ENCODE assay signal across 9 mouse cellular contexts in the genomic region with DNA sequence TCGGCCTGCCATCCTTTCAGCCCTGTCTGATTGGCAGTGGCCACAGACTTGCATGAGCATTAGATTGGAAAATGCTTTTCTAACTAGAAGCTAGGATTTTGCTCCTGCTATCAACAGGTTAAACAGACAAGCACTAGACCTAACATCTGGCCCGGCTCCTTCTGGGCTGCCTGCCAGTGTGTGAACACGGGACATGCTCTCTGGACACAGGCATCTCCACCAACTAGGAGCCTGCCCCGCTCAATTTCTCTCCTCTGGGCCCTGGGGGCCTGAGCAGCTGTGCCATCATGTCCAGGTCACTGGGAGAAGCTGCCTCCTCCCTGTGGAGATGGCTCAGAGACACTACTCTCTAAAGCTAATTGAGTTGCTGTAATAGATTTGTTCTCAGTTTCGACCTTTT.
DNase-seq lines count a peak whose midpoint lies in the region; ATAC-seq and TF ChIP-seq lines count a peak whose summit lies in the region.
"Had no signal": no experiment of that assay in that cellular context is flagged by ENCODE, and none has a peak within 500 bp of the region (broad histone marks: within the 10 kb centered on the region; RNA-seq: fewer than 3 reads in every experiment).

No protein-coding gene starts in this region.

- H3K36me3 ChIP-seq in liver, adult 2 months (ENCODE audit: control insufficient read depth, insufficient read depth, low read length), result no peaks in the 10 kb centered on the region
- H3K36me3 ChIP-seq in liver, postnatal 0 days (replicated peaks; ENCODE audit: insufficient read depth, low read length), result no peaks in the 10 kb centered on the region
- no peaks in the 10 kb centered on the region for H3K36me3 ChIP-seq in heart, embryonic 12.5 days
- H3K36me3 ChIP-seq in limb, embryonic 14.5 days (ENCODE audit: control insufficient read depth, insufficient read depth, low read length), result no peaks in the 10 kb centered on the region
- no peaks in the 10 kb centered on the region for H3K36me3 ChIP-seq in forebrain, embryonic 13.5 days (ENCODE audit: poor library complexity, severe bottlenecking)
- H3K36me3 ChIP-seq: hindbrain, embryonic 13.5 days had no signal

- H3K27me3 ChIP-seq in liver, adult 2 months (ENCODE audit: control insufficient read depth, insufficient read depth, low read length), result no peaks in the 10 kb centered on the region
- H3K27me3 ChIP-seq in liver, postnatal 0 days (ENCODE audit: insufficient read depth, low read length), result no peaks in the 10 kb centered on the region
- no peaks in the 10 kb centered on the region for H3K27me3 ChIP-seq in heart, embryonic 12.5 days (replicated peaks)
- no peaks in the 10 kb centered on the region for H3K27me3 ChIP-seq in limb, embryonic 14.5 days (ENCODE audit: control insufficient read depth, insufficient read depth, low read length)
- H3K27me3 ChIP-seq in forebrain, embryonic 13.5 days, result no peaks in the 10 kb centered on the region
- H3K27me3 ChIP-seq: hindbrain, embryonic 13.5 days had no signal

- no peak for TF ChIP-seq EP300 in liver, postnatal 0 days (IDR thresholded peaks at IDR 0.05; ENCODE audit: low read depth)

- TF ChIP-seq CTCF in liver, adult 2 months (IDR thresholded peaks at IDR 0.05; ENCODE audit: low read depth, low read length), result no peak
- TF ChIP-seq CTCF in liver, postnatal 0 days (IDR thresholded peaks at IDR 0.05; ENCODE audit: low read depth), result no peak

- TF ChIP-seq POLR2A in liver, adult 2 months (IDR thresholded peaks at IDR 0.05; ENCODE audit: extremely low read depth, insufficient read depth, low read length), result no peak
- no peak for TF ChIP-seq POLR2A in limb, embryonic 14.5 days (IDR thresholded peaks at IDR 0.05; ENCODE audit: borderline replicate concordance, extremely low read depth, insufficient read depth, insufficient read length)

- ATAC-seq in liver, postnatal 0 days, result no peak
- peak; percentile 82 for ATAC-seq in heart, embryonic 12.5 days (ENCODE audit: insufficient number of reproducible peaks, low FRiP score)
- ATAC-seq in limb, embryonic 14.5 days (ENCODE audit: low FRiP score, low read depth), result peak; percentile 72; the same call in 1 of the 2 replicates
- no peak for ATAC-seq in forebrain, embryonic 13.5 days

- H3K27ac ChIP-seq in liver, adult 2 months (replicated peaks; ENCODE audit: insufficient read depth, low read depth, low read length), result no peak overlapping the region
- H3K27ac ChIP-seq in liver, postnatal 0 days (ENCODE audit: low read depth), result no peak overlapping the region
- no peak overlapping the region for H3K27ac ChIP-seq in heart, embryonic 12.5 days (ENCODE audit: poor library complexity, severe bottlenecking)
- no peak overlapping the region for H3K27ac ChIP-seq in limb, embryonic 14.5 days (replicated peaks; ENCODE audit: low read depth, low read length)
- no peak overlapping the region for H3K27ac ChIP-seq in forebrain, embryonic 13.5 days
- H3K27ac ChIP-seq: hindbrain, embryonic 13.5 days had no signal

- peak; percentile 56 for DNase-seq in liver, adult 2 months (ENCODE audit: extremely low read depth, low read depth, low spot score)
- no peak for DNase-seq in liver, postnatal 0 days
- peak; percentile 49 to 71 for DNase-seq in adrenal gland, postnatal 36 days
- peak; percentile 61 for DNase-seq in limb, embryonic 14.5 days (ENCODE audit: low spot score)
- DNase-seq in urinary bladder, adult 18-20 months (ENCODE audit: low spot score in 2 of 2), result no peak
- DNase-seq: right cerebral cortex, postnatal 25 days had no signal

- no peaks in the 10 kb centered on the region for H3K79me2 ChIP-seq in liver, adult 2 months (ENCODE audit: control insufficient read depth, insufficient read depth, low read length)

- no peaks in the 10 kb centered on the region for H3K9me3 ChIP-seq in liver, postnatal 0 days (ENCODE audit: low read length)
- H3K9me3 ChIP-seq in heart, embryonic 12.5 days (replicated peaks), result no peaks in the 10 kb centered on the region
- no peaks in the 10 kb centered on the region for H3K9me3 ChIP-seq in limb, embryonic 14.5 days (ENCODE audit: control insufficient read depth, low read length)
- no peaks in the 10 kb centered on the region for H3K9me3 ChIP-seq in forebrain, embryonic 13.5 days (replicated peaks)
- H3K9me3 ChIP-seq: hindbrain, embryonic 13.5 days had no signal

- WGBS in liver, adult 2 months, result 43% methylated on average over 5 of the region's 5 CpGs
- 67% methylated on average over 5 of the region's 5 CpGs for WGBS in liver, postnatal 0 days (ENCODE audit: insufficient replicate concordance)
- 39% methylated on average over 5 of the region's 5 CpGs for WGBS in heart, embryonic 12.5 days
- 43% methylated on average over 5 of the region's 5 CpGs for WGBS in limb, embryonic 14.5 days
- 78% methylated on average over 5 of the region's 5 CpGs for WGBS in forebrain, embryonic 13.5 days

- H3K4me3 ChIP-seq in liver, adult 2 months (ENCODE audit: insufficient read depth, low read depth, low read length), result no peak overlapping the region
- H3K4me3 ChIP-seq in liver, postnatal 0 days (ENCODE audit: low read depth, low read length), result no peak overlapping the region
- H3K4me3 ChIP-seq in heart, embryonic 12.5 days, result no peak overlapping the region
- H3K4me3 ChIP-seq in limb, embryonic 14.5 days (replicated peaks; ENCODE audit: low read length), result no peak overlapping the region
- no peak overlapping the region for H3K4me3 ChIP-seq in forebrain, embryonic 13.5 days
- H3K4me3 ChIP-seq: hindbrain, embryonic 13.5 days had no signal

- H3K9ac ChIP-seq in liver, adult 2 months (ENCODE audit: low read depth, low read length), result no peak overlapping the region
- no peak overlapping the region for H3K9ac ChIP-seq in liver, postnatal 0 days (replicated peaks)
- H3K9ac ChIP-seq in heart, embryonic 12.5 days, result no peak overlapping the region
- H3K9ac ChIP-seq in limb, embryonic 14.5 days (ENCODE audit: low read depth, low read length, severe bottlenecking), result no peak overlapping the region
- H3K9ac ChIP-seq in forebrain, embryonic 13.5 days, result no peak overlapping the region
- H3K9ac ChIP-seq: hindbrain, embryonic 13.5 days had no signal

- no peaks in the 10 kb centered on the region; the same call in 1 of the 2 replicates for H3K4me1 ChIP-seq in liver, adult 2 months (ENCODE audit: control insufficient read depth, insufficient read depth, low read length)
- H3K4me1 ChIP-seq in liver, postnatal 0 days (ENCODE audit: insufficient read depth), result peaks cover under 1% of the 10 kb centered on the region
- H3K4me1 ChIP-seq in heart, embryonic 12.5 days (replicated peaks), result peaks cover 20% of the 10 kb centered on the region
- H3K4me1 ChIP-seq in limb, embryonic 14.5 days (ENCODE audit: control insufficient read depth, insufficient read depth, low read length), result peaks cover 5% of the 10 kb centered on the region
- no peaks in the 10 kb centered on the region for H3K4me1 ChIP-seq in forebrain, embryonic 13.5 days

- H3K4me2 ChIP-seq in liver, postnatal 0 days (ENCODE audit: low read depth, low read length), result no peak overlapping the region
- H3K4me2 ChIP-seq in heart, embryonic 12.5 days, result no peak overlapping the region
- H3K4me2 ChIP-seq in limb, embryonic 14.5 days (replicated peaks; ENCODE audit: low read depth, low read length, severe bottlenecking), result no peak overlapping the region
- H3K4me2 ChIP-seq in forebrain, embryonic 13.5 days, result no peak overlapping the region
- H3K4me2 ChIP-seq: hindbrain, embryonic 13.5 days had no signal

Comparison
In these comparisons a context has a peak if more than half of its experiments do, and no peak if none do; other contexts are left out.
1. DNase-seq: peak in liver, adult 2 months (single experiment), adrenal gland, postnatal 36 days (2 of 2) and limb, embryonic 14.5 days (single experiment); none in liver, postnatal 0 days (single experiment) and urinary bladder, adult 18-20 months (0 of 2).
2. ATAC-seq: peak in heart, embryonic 12.5 days (single experiment) and limb, embryonic 14.5 days (single experiment); none in liver, postnatal 0 days (single experiment) and forebrain, embryonic 13.5 days (single experiment).